9 mouse cellular contexts compared by ENCODE assay signal in the genomic region with DNA sequence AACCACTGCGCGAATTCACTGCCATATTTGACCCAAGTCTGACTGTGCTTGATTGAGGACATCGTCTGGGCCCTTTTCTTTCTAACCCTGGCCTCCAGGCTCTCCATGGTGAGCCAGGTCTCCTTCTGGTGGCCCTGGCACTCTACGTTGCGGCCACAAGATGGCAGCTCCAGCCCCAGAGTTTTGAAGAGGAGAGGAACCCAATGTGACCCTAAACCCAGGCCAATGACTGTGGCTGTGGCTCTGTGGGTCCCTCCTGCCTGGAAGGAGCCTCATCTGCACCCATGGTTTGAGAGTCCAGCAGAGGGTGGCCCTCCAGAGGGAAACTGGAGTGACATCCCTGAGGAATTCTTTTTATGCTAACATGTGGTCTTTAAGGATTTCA.
DNase-seq lines count a peak whose midpoint lies in the region; ATAC-seq lines count a peak whose summit lies in the region.
"Had no signal": no experiment of that assay in that cellular context is flagged by ENCODE, and none has a peak within 500 bp of the region (broad histone marks: within the 10 kb centered on the region; RNA-seq: fewer than 3 reads in every experiment).

No protein-coding gene starts in this region.

- no peak overlapping the region for H3K4me3 ChIP-seq in hindbrain, embryonic 10.5 days
- H3K4me3 ChIP-seq in hindbrain, embryonic 16.5 days (ENCODE audit: low read length), result no peak overlapping the region
- no peak overlapping the region for H3K4me3 ChIP-seq in neural tube, embryonic 14.5 days (ENCODE audit: low read depth, low read length)
- H3K4me3 ChIP-seq: stomach, embryonic 15.5 days had no signal

- H3K4me2 ChIP-seq in hindbrain, embryonic 16.5 days (ENCODE audit: low read length), result no peak overlapping the region
- H3K4me2 ChIP-seq in neural tube, embryonic 14.5 days (ENCODE audit: low read depth, low read length), result no peak overlapping the region
- H3K4me2 ChIP-seq: stomach, embryonic 15.5 days had no signal

- 0 out of 2 replicates have a peak overlapping the region, but pooled peaks have one; percentile 84 for H3K27ac ChIP-seq in hindbrain, embryonic 10.5 days
- H3K27ac ChIP-seq in hindbrain, embryonic 16.5 days (ENCODE audit: low read depth, low read length), result no peak overlapping the region
- no peak overlapping the region for H3K27ac ChIP-seq in neural tube, embryonic 14.5 days (ENCODE audit: low read depth, low read length)
- H3K27ac ChIP-seq: stomach, embryonic 15.5 days had no signal

- no peaks in the 10 kb centered on the region for H3K9me3 ChIP-seq in hindbrain, embryonic 10.5 days
- no peaks in the 10 kb centered on the region for H3K9me3 ChIP-seq in hindbrain, embryonic 16.5 days (ENCODE audit: control insufficient read depth, low read length)
- no peaks in the 10 kb centered on the region for H3K9me3 ChIP-seq in neural tube, embryonic 14.5 days (ENCODE audit: control insufficient read depth, low read length)
- H3K9me3 ChIP-seq: stomach, embryonic 15.5 days had no signal

- no peak overlapping the region for H3K9ac ChIP-seq in hindbrain, embryonic 16.5 days (ENCODE audit: low read depth, low read length)
- H3K9ac ChIP-seq in neural tube, embryonic 14.5 days (replicated peaks; ENCODE audit: low read depth, low read length), result no peak overlapping the region
- H3K9ac ChIP-seq: stomach, embryonic 15.5 days had no signal

- DNase-seq in hindbrain, embryonic 10.5 days (ENCODE audit: low spot score), result peak; percentile 71
- DNase-seq in A20 (ENCODE audit: low read depth, low spot score), result peak; percentile 50
- peak; percentile 57 for DNase-seq in T-cell, adult 2 months (ENCODE audit: low spot score)
- DNase-seq in embryo, embryonic 11 days, result peak; percentile 70
- peak; percentile 53 to 56 for DNase-seq in kidney, postnatal 25 days
- no peak for DNase-seq in layer of hippocampus, adult 8-10 months (ENCODE audit: low spot score in 2 of 2)

- no peaks in the 10 kb centered on the region for H3K36me3 ChIP-seq in hindbrain, embryonic 10.5 days
- H3K36me3 ChIP-seq in hindbrain, embryonic 16.5 days (ENCODE audit: control insufficient read depth, insufficient read depth, low read length), result no peaks in the 10 kb centered on the region
- H3K36me3 ChIP-seq in neural tube, embryonic 14.5 days (ENCODE audit: control insufficient read depth, insufficient read depth, low read length), result no peaks in the 10 kb centered on the region
- H3K36me3 ChIP-seq: stomach, embryonic 15.5 days had no signal

- no peak for ATAC-seq in hindbrain, embryonic 16.5 days
- ATAC-seq in neural tube, embryonic 14.5 days (ENCODE audit: low read depth), result peak; percentile 21; the same call in 1 of the 2 replicates

- H3K27me3 ChIP-seq in hindbrain, embryonic 10.5 days (ENCODE audit: insufficient read depth, poor library complexity, severe bottlenecking), result no peaks in the 10 kb centered on the region
- no peaks in the 10 kb centered on the region for H3K27me3 ChIP-seq in hindbrain, embryonic 16.5 days (replicated peaks; ENCODE audit: control insufficient read depth, insufficient read depth, low read length)
- no peaks in the 10 kb centered on the region for H3K27me3 ChIP-seq in neural tube, embryonic 14.5 days (ENCODE audit: control insufficient read depth, insufficient read depth, low read length)
- H3K27me3 ChIP-seq: stomach, embryonic 15.5 days had no signal

- H3K4me1 ChIP-seq in hindbrain, embryonic 10.5 days (replicated peaks), result peaks cover 33% of the 10 kb centered on the region
- peaks cover 15% of the 10 kb centered on the region for H3K4me1 ChIP-seq in hindbrain, embryonic 16.5 days (ENCODE audit: control insufficient read depth, insufficient read depth, low read depth, low read length)
- 0 out of 2 replicates have a peak, but pooled peaks cover 7% of the 10 kb centered on the region for H3K4me1 ChIP-seq in neural tube, embryonic 14.5 days (ENCODE audit: control insufficient read depth, insufficient read depth, low read length)
- H3K4me1 ChIP-seq: stomach, embryonic 15.5 days had no signal

- WGBS in hindbrain, embryonic 10.5 days, result 41% methylated on average over 5 of the region's 5 CpGs
- WGBS in hindbrain, embryonic 16.5 days, result 53% methylated on average over 5 of the region's 5 CpGs
- WGBS in neural tube, embryonic 14.5 days, result 43% methylated on average over 5 of the region's 5 CpGs

Comparison
In these comparisons a context has a peak if more than half of its experiments do, and no peak if none do; other contexts are left out.
1. DNase-seq: peak in hindbrain, embryonic 10.5 days (single experiment), A20 (single experiment), T-cell, adult 2 months (single experiment), embryo, embryonic 11 days (single experiment) and kidney, postnatal 25 days (2 of 2); none in layer of hippocampus, adult 8-10 months (0 of 2).